Mouse (Mus musculus) liver, postnatal 0 days (tissue): ENCODE results near the gene Grb14. TPM values are rescaled to one million over a fixed set of nuclear protein-coding genes. Genes with fewer than 3 reads are reported as not detected.

Experiments used
- ATAC-seq: fragments of 200-750 bp; cut with Nextera tagmentation; 2 replicates; pipeline ENCODE4 v1.8.0; 2017; ENCODE audit warnings: mild to moderate bottlenecking, moderate library complexity
- DNase-seq: peaks from one replicate; pipeline ENCODE4 v3.0.0-alpha.2; 2016
- H3K27ac ChIP-seq: fragments of 300-500 bp; sonication (generic); 2 replicates; pipeline ENCODE4 v1.5.1; 2014; ENCODE audit warnings: antibody characterized with exemption, moderate library complexity, mild to moderate bottlenecking, low read depth
- H3K27me3 ChIP-seq: fragments of 300-500 bp; sonication (generic); 2 replicates; pipeline ENCODE4 v1.6.1; 2014; ENCODE audit warnings: low read length, control low read depth, mixed read lengths; ENCODE audit not compliant: insufficient read depth
- H3K36me3 ChIP-seq: fragments of 300-500 bp; sonication (generic); replicated peaks from 2 replicates; pipeline ENCODE4 v1.6.1; 2014; ENCODE audit warnings: mild to moderate bottlenecking, control low read depth, low read length, moderate library complexity, mixed read lengths; ENCODE audit not compliant: insufficient read depth
- H3K4me1 ChIP-seq: fragments of 300-500 bp; sonication (generic); 2 replicates; pipeline ENCODE4 v1.6.1; 2014; ENCODE audit warnings: antibody characterized with exemption, mild to moderate bottlenecking, control low read depth; ENCODE audit not compliant: insufficient read depth
- H3K4me2 ChIP-seq: fragments of 300-500 bp; sonication (generic); 2 replicates; pipeline ENCODE4 v1.6.1; 2014; ENCODE audit warnings: low read depth, mild to moderate bottlenecking, low read length, moderate library complexity, mixed read lengths
- H3K4me3 ChIP-seq: fragments of 300-500 bp; sonication (generic); 2 replicates; pipeline ENCODE4 v1.5.1; 2014; ENCODE audit warnings: low read depth, low read length
- H3K9ac ChIP-seq: fragments of 300-500 bp; sonication (generic); replicated peaks from 2 replicates; pipeline ENCODE4 v1.6.1; 2014; ENCODE audit warnings: mild to moderate bottlenecking, moderate library complexity
- H3K9me3 ChIP-seq: fragments of 300-500 bp; sonication (generic); 2 replicates; pipeline ENCODE4 v1.6.1; 2016; ENCODE audit warnings: mild to moderate bottlenecking, control low read depth, low read length, mixed read lengths
- CTCF ChIP-seq: sonication (generic); IDR thresholded peaks from 2 replicates; pipeline ENCODE4 v1.5.1; 2016; ENCODE audit warnings: antibody characterized with exemption, low read depth
- EP300 ChIP-seq: IDR thresholded peaks from 2 replicates; pipeline ENCODE4 v1.6.1; 2016; ENCODE audit warnings: antibody characterized with exemption, low read depth, mild to moderate bottlenecking
- WGBS: fragments of 180-500 bp; shearing (Covaris S2); extraction: QIAGEN DNeasy Blood & Tissue Kit; methylation state at CpG from one replicate; pipeline ENCODE4 v1.1.7; 2014; ENCODE audit not compliant: insufficient replicate concordance; 5-methylcytosine and 5-hydroxymethylcytosine counted together
- polyA plus RNA-seq: library from polyadenylated mRNA; unstranded; fragments of >200 nt; fragmentation: Nextera tagmentation; extraction: Ambion mirVana; gene quantifications from 2 replicates; pipeline ENCODE4 v1.2.1, GENCODE M21; 2015

Grb14 gene
- polyA plus RNA-seq, 1 experiment from 2014 or later, result 45.7 TPM

DNA sequence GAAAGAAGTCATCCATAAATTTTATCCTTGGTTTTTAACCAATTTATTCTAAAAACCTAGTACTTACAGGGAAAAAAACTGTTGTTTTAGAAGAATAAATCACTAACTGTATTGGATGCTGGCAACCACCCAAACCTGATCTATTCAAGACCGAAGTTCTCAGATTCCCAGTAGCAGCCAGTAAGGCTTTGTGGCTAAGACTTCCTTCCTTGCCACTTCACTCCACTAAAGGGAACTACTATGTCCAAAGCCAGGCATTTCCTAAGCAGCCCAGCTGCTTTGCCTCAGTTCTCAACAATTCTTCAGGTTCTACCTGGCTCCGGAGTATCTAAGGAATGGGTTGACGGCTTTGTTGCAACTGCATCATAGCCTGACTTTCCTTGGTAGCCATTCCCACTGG, 14.7 kb downstream of the Grb14 start:
- 0 out of 2 replicates have a peak, but pooled peaks cover 2% of the 10 kb centered on the region for H3K4me1 ChIP-seq
- H3K9me3 ChIP-seq, result no peaks in the 10 kb centered on the region
- no peak overlapping the region for H3K4me2 ChIP-seq
- H3K27ac ChIP-seq, result no peak overlapping the region
- no peaks in the 10 kb centered on the region for H3K27me3 ChIP-seq
- WGBS, result 53% methylated on average over 3 of the region's 3 CpGs
- H3K4me3 ChIP-seq, result no peak overlapping the region
- TF ChIP-seq EP300, result no peak
- no peaks in the 10 kb centered on the region for H3K36me3 ChIP-seq
- DNase-seq, result no peak
- no peak for ATAC-seq
- no peak overlapping the region for H3K9ac ChIP-seq

DNA sequence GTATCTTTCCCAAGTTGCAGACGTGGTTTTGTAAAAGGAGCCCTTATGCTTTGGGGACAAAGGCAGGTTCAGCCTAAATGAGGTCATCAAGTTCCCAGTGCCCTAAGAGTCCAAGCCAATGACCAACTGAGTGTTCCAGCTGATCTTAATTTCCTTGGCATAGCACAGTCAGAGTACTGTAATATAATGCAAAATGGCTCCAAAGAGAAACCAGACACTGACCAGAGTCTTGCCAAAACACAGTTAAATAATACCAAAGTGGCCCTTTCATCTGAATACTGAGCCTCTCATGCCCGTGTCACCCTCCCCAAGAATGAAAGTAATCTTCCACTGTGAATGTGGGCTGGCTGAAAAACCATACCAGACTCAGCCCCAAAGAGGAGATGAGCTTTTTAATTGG, 17.4 kb downstream of the Grb14 start:
- 62% methylated on average over 2 of the region's 2 CpGs for WGBS
- no peaks in the 10 kb centered on the region for H3K36me3 ChIP-seq
- H3K9ac ChIP-seq, result no peak overlapping the region
- H3K9me3 ChIP-seq, result no peaks in the 10 kb centered on the region
- ATAC-seq (no peak), DNase-seq (no peak)
- H3K4me2 ChIP-seq, result no peak overlapping the region
- no peak overlapping the region for H3K4me3 ChIP-seq
- no peak overlapping the region for H3K27ac ChIP-seq
- H3K27me3 ChIP-seq, result no peaks in the 10 kb centered on the region
- peaks cover 2% of the 10 kb centered on the region; the same call in 1 of the 2 replicates for H3K4me1 ChIP-seq
- TF ChIP-seq CTCF (no peak), EP300 (no peak)

DNA sequence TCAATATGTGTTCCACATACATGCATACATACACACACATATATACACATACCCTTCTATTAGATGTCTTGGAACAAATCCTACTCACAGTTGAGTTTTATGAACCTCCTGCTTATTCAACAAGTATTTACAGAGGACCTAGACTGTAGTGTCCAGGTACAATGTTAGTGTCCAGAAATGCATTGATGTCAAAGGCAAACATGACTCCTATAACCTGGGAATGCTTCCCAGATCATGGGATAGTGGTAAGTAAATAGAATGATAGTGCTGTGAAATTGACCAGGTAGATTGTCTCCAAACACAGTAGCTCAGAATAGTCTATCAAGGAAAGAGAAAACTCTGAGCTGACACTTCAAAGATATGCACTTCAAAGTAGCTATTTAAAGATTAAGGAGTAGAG, 19.7 kb downstream of the Grb14 start:
- ATAC-seq (peak; percentile 79), DNase-seq (no peak)
- H3K9me3 ChIP-seq, result no peaks in the 10 kb centered on the region
- TF ChIP-seq EP300 (peak; percentile 19; the same call in 1 of the 2 replicates), CTCF (no peak)
- H3K4me3 ChIP-seq, result no peak overlapping the region
- H3K27ac ChIP-seq, result peak overlapping the region; percentile 60
- no peaks in the 10 kb centered on the region for H3K36me3 ChIP-seq
- H3K4me2 ChIP-seq, result no peak overlapping the region
- H3K27me3 ChIP-seq, result no peaks in the 10 kb centered on the region
- H3K9ac ChIP-seq, result no peak overlapping the region
- peaks cover 2% of the 10 kb centered on the region; the same call in 1 of the 2 replicates for H3K4me1 ChIP-seq

DNA sequence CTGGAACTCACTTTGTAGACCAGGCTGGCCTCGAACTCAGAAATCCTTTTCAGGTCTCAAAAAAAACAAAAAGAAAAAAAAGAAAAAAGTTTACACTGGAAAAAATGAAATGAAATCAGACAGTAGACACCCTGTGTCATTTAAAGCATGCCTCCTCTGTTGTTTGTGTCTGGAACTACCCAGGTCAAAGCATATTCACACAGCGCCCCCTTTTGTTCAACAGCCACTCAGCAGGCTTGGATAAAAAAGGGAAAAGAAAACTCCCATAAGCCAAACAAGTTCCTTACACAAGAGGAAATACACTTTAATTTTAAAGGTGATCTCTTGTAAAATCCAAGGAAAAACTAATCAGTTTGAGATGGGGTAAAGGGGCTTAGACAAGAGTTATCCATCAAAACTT, 21.4 kb downstream of the Grb14 start:
- peak; percentile 45 for DNase-seq
- no peak overlapping the region for H3K27ac ChIP-seq

DNA sequence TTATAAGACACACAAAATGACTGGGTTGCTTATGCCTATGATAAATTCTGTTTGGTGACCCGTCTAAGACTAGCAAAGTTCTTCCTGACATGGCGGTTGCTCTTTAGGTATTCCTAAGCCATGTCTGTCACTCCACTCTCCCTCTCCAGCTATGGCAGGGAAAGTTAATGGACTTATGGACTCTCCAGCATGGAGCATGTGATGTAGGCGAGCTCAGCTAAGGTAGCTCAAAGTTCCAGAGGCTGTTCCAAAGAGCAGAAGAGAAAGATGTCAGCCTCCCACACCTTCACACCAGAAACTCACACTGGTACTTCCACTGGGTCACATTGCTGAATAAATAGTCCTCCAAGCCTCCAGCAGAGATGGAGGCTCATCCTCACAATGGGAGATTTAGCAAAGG, 22.2 kb downstream of the Grb14 start:
- H3K4me1 ChIP-seq, result peaks cover 2% of the 10 kb centered on the region; the same call in 1 of the 2 replicates
- H3K36me3 ChIP-seq, result no peaks in the 10 kb centered on the region
- peak; percentile 56; the same call in 1 of the 2 replicates for TF ChIP-seq EP300
- no peak for TF ChIP-seq CTCF
- no peaks in the 10 kb centered on the region for H3K27me3 ChIP-seq
- peak; percentile 82 for ATAC-seq
- no peak overlapping the region for H3K4me2 ChIP-seq
- H3K4me3 ChIP-seq, result no peak overlapping the region
- H3K27ac ChIP-seq, result peak overlapping the region; percentile 70
- no peak overlapping the region for H3K9ac ChIP-seq
- no peak for DNase-seq
- WGBS, result 68% methylated on average over 3 of the region's 3 CpGs
- no peaks in the 10 kb centered on the region for H3K9me3 ChIP-seq

More for the DNA sequence above, 21.4 kb downstream of the Grb14 start:
- Histone ChIP-seq H3K4me1 (peaks cover 2% of the 10 kb centered on the region; the same call in 1 of the 2 replicates), H3K4me2 (no peak overlapping the region), H3K9me3 (no peaks in the 10 kb centered on the region), H3K4me3 (no peak overlapping the region), H3K36me3 (no peaks in the 10 kb centered on the region), H3K27me3 (no peaks in the 10 kb centered on the region), H3K9ac (no peak overlapping the region)
- TF ChIP-seq EP300 (no peak), CTCF (peak; percentile 70)
- peak; percentile 56; the same call in 1 of the 2 replicates for ATAC-seq
- WGBS, result 33% methylated on average over 2 of the region's 2 CpGs

DNA sequence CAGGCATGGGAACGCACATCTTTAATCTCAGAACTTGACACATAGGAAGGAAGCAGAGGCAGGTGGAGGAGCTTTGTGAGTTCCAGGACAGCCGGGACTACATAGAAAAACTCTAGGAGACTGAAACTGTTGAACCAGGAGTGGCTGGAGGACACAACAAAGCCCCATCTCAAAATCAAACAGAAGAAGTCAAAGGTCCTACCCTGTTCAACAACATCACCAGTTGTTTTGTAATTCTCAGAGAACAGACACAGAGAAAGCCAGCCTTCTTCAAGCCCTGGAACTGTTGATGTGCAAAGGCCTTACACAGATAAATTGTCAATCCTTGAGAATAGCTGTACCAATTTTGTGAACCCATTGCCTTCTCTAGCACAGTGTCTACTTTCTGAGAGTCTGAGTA, 29.7 kb downstream of the Grb14 start:
- Histone ChIP-seq H3K9me3 (no peaks in the 10 kb centered on the region), H3K27me3 (no peaks in the 10 kb centered on the region), H3K4me1 (no peaks in the 10 kb centered on the region), H3K4me2 (no peak overlapping the region), H3K36me3 (no peaks in the 10 kb centered on the region), H3K4me3 (no peak overlapping the region), H3K27ac (peak overlapping the region; percentile 81), H3K9ac (no peak overlapping the region)
- ATAC-seq (peak; percentile 82), DNase-seq (no peak)
- 55% methylated on average over 2 of the region's 2 CpGs for WGBS
- TF ChIP-seq EP300 (no peak), CTCF (no peak)
